Mouse (Mus musculus) heart, postnatal 25 days (tissue): ENCODE measurements around the gene Sbk3. TPM values are rescaled to one million over a fixed set of nuclear protein-coding genes. Genes with fewer than 3 reads are reported as not detected.

ENCODE experiments used
- DNase-seq: peaks from one replicate; pipeline ENCODE4 v3.0.0; 2022; ENCODE audit warnings: low spot score
- intact Hi-C: fragments of 180-260 bp; cut with DNase I; formaldehyde crosslinking; loops from one replicate; pipeline ENCODE4 v1.15.1; 2025
- total RNA-seq, 2 experiments: library from RNA; stranded (reverse); gene quantifications; 2 replicates each; pipeline ENCODE4 v1.2.3; 2021

The Sbk3 gene
- total RNA-seq, 2 experiments from 2014 or later: 46.1 to 48.7 TPM

DNA sequence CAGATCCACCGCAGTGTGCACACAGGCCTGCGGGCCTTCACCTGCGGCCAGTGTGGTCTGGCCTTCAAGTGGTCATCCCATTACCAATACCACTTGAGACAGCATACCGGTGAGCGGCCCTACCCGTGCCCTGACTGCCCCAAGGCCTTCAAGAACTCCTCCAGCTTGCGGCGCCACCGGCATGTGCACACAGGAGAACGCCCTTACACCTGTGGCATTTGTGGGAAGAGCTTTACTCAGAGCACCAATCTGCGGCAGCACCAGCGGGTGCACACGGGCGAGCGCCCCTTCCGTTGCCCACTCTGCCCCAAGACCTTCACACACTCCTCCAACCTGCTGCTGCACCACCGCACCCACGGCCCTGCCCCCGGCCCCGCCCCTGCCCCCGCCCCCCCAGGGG lies 51.9 kb downstream of the Sbk3 start:
- intact Hi-C loops: loop anchor here (5.0 kb wide), 1 partner anchor 107 kb away; the partner anchor contains the start of gene Ube2s
- DNase-seq: no peak

DNA sequence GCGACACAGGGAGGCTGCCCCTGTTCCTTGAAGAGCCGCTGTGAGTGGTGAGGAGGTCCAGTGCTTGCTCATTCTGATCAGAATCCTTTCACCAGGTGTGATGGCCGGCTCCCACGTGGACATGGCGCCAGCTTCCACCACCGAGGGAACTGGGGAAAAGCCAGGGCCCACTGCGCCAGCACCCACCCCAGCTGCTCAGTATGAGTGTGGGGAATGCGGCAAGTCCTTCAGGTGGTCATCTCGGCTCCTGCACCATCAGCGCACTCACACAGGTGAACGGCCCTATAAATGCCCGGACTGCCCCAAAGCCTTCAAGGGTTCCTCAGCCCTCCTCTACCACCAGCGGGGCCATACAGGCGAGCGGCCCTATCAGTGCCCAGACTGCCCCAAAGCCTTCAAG lies 52.3 kb downstream of the Sbk3 start:
- no peak for DNase-seq
- intact Hi-C loops: loop anchor here (5.0 kb wide), 1 partner anchor 106 kb away; the partner anchor contains the start of gene Ube2s

DNA sequence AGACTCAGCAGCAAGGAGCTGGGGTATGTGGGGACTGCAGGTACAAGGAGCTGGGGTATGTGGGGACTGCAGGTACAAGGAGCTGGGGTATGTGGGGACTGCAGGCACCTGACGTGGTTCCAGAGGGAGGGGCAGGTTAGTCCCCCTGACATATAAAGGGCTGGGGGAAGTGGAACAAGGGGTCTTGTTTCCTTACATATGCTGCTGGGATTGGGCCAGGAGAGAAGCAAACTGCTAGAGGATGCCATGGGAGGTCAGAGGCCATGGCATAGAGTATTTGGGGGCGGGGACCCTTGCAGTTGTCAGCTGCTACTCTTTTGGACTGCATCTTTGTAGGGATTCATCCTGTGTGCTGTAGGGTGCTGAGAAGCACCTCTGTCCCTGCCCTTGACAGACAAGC lies 53.5 kb downstream of the Sbk3 start:
- intact Hi-C loops: loop anchor here (5.0 kb wide), 1 partner anchor 105 kb away; the partner anchor contains the start of gene Ube2s
- no peak for DNase-seq

DNA sequence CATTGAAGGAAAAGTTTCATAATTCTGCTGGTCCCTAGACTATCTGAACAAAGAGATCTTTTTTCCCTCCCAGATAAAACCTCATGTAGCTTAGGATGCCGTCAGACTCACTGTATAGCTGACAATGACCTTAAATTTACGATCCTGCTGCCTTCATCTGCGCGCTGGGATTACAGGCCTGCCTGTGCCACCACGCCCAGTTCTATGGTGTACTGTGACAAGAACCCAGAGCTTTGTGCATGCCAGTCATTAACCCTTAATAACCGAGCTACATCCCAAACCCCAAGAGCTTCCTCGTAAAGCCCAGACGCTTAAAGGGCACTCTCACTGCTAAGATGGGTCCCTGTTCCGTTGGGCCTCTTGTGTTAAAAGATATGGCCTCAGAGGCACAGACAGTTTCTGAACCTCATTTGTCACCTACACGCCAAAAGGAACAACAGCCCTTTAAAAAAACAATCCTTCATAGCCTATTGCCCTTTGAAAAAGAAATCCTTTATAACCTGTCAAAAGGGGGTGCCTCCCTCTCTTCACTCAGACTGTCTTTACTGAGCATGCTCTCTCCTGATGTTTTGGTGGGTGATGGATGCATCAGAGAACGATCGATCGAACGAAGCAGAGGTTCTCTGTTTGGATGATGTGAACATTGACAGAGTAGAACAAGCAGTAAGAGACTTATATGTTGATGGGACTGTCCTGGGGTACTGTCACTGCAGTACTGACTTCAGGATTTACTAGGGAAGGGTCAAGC lies 55.1 kb downstream of the Sbk3 start:
- intact Hi-C loops: loop anchor here (1.0 to 5.0 kb wide), 2 partner anchors 22 to 104 kb away; partner anchors contain the start of gene Ube2s
- DNase-seq: no peak

Other genes starting within 250 kb of the Sbk3 start
- gene Tmem150b, start 245.9 kb downstream of the Sbk3 start, total RNA-seq: under 1 TPM; 0.22 to 0.23 TPM
- gene Kmt5c, start 231.1 kb downstream of the Sbk3 start, total RNA-seq: 10 to 100 TPM; 16.4 to 20.7 TPM
- 1 to 10 TPM; 1.5 to 1.7 TPM for gene Cox6b2, start 218.1 kb downstream of the Sbk3 start, total RNA-seq
- gene Fam71e2, start 199.9 kb downstream of the Sbk3 start, total RNA-seq: not detected
- gene Il11, start 188.3 kb downstream of the Sbk3 start, total RNA-seq: under 1 TPM in 1 of 2 experiments, not detected in 1; 0.26 TPM
- gene Tmem190, start 188.2 kb downstream of the Sbk3 start, total RNA-seq: not detected
- 1 to 10 TPM; 3.5 to 4.3 TPM for gene Tmem238, start 181.5 kb downstream of the Sbk3 start, total RNA-seq
- gene Rpl28, start 178.3 kb downstream of the Sbk3 start, total RNA-seq: 100 to 1,000 TPM; 489 to 533 TPM
- gene Ube2s, start 158.6 kb downstream of the Sbk3 start, total RNA-seq: 10 to 100 TPM; 84.6 to 93.3 TPM
- gene Shisa7, start 126.5 kb downstream of the Sbk3 start, total RNA-seq: under 1 TPM in 1 of 2 experiments, not detected in 1; 0.08 TPM
- gene Isoc2b, start 100.9 kb downstream of the Sbk3 start, total RNA-seq: 1 to 10 TPM; 3.5 to 5.3 TPM
- gene Isoc2a, start 94.0 kb downstream of the Sbk3 start, total RNA-seq: 10 to 100 TPM; 40.5 to 44.4 TPM
- not detected for gene Gm36210, start 64.7 kb downstream of the Sbk3 start, total RNA-seq
- 1 to 10 TPM; 7.9 to 8.1 TPM for gene Zfp628, start 56.0 kb downstream of the Sbk3 start, total RNA-seq
- 1 to 10 TPM; 3.8 to 5.4 TPM for gene Nat14, start 49.1 kb downstream of the Sbk3 start, total RNA-seq
- 1 to 10 TPM; 3.8 to 4.3 TPM for gene Ssc5d, start 45.4 kb downstream of the Sbk3 start, total RNA-seq
- 10 to 100 TPM; 22.4 to 28.7 TPM for gene Sbk2, start 6.8 kb downstream of the Sbk3 start, total RNA-seq
- 10 to 100 TPM; 14.9 to 18.0 TPM for gene Zfp579, start 25.0 kb upstream of the Sbk3 start, total RNA-seq
- gene Zfp524, start 43.2 kb upstream of the Sbk3 start, total RNA-seq: 1 to 10 TPM; 8.7 to 9.0 TPM
- 10 to 100 TPM; 13.6 to 24.2 TPM for gene Fiz1, start 43.5 kb upstream of the Sbk3 start, total RNA-seq
- not detected for gene Gm44973, start 44.3 kb upstream of the Sbk3 start, total RNA-seq
- gene Zfp865, start 49.2 kb upstream of the Sbk3 start, total RNA-seq: 10 to 100 TPM; 12.8 to 15.4 TPM
- under 1 TPM; 0.28 to 0.31 TPM for gene Ccdc106, start 49.4 kb upstream of the Sbk3 start, total RNA-seq
- gene 4632433K11Rik, start 63.0 kb upstream of the Sbk3 start, total RNA-seq: not detected
- gene Zfp784, start 67.3 kb upstream of the Sbk3 start, total RNA-seq: 1 to 10 TPM; 5.3 to 6.1 TPM
- gene Zfp580, start 80.4 kb upstream of the Sbk3 start, total RNA-seq: 1 to 10 TPM; 5.6 to 5.8 TPM
- 10 to 100 TPM; 66.9 to 71.1 TPM for gene U2af2, start 91.0 kb upstream of the Sbk3 start, total RNA-seq
- 100 to 1,000 TPM; 178 to 187 TPM for gene Epn1, start 109.1 kb upstream of the Sbk3 start, total RNA-seq
- gene Rfpl4, start 145.8 kb upstream of the Sbk3 start, total RNA-seq: not detected
- gene Rasl2-9, start 154.8 kb upstream of the Sbk3 start, total RNA-seq: 1 to 10 TPM; 5.8 to 6.2 TPM
- not detected for gene Vmn1r55, start 178.5 kb upstream of the Sbk3 start, total RNA-seq
- not detected for gene Vmn1r56, start 225.6 kb upstream of the Sbk3 start, total RNA-seq
- not detected for gene Vmn1r57, start 247.3 kb upstream of the Sbk3 start, total RNA-seq